Mouse (Mus musculus) spleen, adult 2 months (tissue): ENCODE measurements around the gene Lhfpl2.

ENCODE experiments used
- CTCF ChIP-seq: fragments of 200-500 bp; IDR thresholded peaks from 2 replicates; pipeline ENCODE4 v1.5.1; 2011; ENCODE audit warnings: mild to moderate bottlenecking, inconsistent platforms; ENCODE audit not compliant: insufficient read depth, insufficient read length, insufficient replicate concordance; ENCODE audit errors: extremely low read depth
- POLR2A ChIP-seq: fragments of 200-500 bp; IDR thresholded peaks from 2 replicates; pipeline ENCODE4 v1.6.1; 2011; ENCODE audit warnings: low read depth, low read length, inconsistent platforms

DNA sequence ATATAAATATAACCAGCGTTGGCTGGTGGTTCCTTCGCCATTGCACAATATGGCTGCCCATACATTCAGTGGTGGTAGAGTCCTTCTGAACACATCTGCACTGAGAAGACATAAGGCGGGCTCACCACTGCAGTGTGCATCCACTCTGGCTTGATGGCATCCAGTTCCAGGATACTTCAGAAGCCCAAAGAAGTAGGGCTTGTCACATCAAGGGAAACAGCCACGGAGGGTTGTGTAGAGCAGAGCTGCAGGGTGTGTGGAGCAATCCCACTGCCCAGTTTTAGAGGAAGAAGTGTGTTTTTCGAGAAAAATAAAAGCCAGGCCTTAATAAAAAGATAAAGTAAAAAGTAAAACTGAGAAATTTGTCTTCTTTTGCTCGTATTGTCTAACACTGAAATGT, 141.0 kb downstream of the Lhfpl2 start:
- TF ChIP-seq CTCF: no peak
- no peak for TF ChIP-seq POLR2A
